Mouse (Mus musculus): ENCODE measurements around the gene Tcf20.

Tcf20 gene

DNA sequence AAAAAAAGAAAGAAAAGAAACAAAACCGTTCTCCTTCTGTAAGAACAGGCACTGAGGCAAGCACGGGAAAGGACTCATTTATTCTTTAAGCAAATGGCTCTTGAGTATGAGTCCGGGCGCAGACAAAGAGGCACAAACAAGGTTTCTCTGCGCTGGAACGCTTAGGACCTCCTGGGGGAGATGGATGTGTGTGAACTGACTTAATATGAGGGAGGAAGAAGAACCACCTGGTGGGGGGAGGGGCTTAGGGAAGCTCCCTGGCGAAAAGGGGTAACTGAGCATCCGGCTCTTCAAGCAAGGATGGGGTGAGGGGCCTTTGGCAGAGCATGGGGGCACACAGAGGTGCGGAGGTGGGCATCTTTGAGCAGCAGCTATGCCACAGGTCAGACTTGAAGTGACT lies 5.2 kb upstream of the Tcf20 start:
- no peak for DNase-seq

DNA sequence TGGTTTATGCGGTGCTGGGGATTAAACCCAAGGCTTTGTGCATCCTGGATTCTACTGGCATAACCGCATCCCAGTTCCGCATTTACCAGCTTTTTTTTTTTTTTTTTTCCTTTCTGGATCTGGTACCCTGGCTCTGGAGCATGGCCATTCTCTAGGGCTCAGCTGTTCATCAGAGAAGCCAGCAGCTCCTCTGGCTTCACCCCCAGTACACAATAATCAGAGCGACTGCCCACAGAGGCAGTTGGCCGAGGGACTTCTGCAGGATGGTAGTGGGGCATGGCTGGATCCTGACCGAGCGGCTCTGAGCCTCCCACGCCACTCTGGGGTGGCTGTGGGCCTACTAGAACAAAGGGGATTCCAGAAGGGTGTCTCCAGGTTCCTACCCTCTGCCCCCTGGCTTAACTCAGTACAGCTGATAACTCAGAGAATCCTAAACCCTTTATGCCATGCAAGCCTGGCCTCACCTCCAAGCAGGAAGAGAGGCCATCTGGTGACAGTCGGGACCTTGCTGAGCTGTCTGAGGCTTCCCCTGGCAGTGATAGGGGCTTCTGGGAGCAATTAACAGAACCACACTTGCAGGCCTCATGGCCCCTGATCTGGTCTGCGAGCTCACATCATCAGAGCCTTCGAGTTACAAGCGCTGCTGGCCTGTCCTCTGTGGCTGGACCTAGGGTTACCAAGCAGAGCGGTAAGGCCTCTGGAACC lies 4.6 kb upstream of the Tcf20 start:
- no peak for DNase-seq

DNA sequence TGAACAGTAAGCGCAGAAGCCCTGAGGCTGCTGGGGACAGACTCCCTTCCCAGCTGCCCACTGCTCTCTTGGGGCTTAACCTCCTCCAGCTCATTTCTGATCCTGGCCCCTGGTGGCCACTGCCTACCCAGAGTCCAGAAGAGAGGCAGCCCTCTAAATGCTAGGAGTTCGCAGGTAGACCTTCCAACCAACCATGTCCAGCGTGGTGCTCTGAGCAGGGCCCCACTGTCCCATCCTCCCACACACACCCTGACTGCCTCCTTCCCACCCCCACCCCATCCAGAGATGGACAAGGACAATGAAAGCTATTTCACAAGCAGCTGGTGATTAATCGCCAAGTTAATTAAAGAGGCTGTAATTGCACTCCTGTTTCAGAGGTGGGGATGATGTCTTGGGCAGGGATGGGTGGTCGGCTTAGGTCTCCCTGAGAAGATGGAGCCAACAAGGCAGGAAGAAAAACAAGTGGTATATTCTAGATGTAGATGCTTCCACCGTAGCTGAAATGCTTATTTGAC lies 1.6 kb upstream of the Tcf20 start:
- DNase-seq: no peak

DNA sequence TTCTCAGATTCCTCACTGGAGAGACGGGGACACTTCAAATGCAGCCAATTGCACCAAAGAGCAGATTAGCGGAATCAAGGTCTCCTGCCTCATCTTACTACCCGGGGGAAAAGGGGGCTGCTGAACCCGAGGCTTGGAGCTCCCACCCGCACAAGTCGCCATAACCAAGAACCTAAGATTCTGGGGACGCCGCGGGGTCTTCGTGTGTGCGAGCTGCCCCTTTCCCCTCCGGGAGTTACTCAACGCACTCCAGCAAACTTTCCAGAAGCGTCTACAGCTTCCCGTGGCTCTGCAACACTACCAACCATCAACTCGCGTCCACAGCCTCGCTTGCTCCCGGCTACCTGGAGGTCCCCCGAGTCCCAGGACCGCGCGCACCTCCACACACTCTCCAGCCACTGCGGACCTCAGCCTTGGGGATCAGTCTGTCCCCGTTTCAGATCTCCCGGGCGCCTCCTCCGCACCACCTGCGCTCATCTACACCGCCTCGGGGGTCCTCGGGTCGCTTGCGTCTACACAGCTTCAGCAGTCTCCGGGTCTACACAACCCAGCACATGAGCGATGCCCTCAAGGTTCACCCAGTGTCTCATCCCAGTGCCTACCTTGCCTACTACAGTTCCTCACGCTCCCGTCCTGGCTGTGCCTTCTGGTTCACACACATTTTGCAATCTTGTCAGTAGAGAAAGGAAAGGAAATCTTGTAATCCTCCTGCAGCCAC lies 499 bp downstream of the Tcf20 start:
- DNase-seq: peak in 1 of 2 experiments; percentile 10

DNA sequence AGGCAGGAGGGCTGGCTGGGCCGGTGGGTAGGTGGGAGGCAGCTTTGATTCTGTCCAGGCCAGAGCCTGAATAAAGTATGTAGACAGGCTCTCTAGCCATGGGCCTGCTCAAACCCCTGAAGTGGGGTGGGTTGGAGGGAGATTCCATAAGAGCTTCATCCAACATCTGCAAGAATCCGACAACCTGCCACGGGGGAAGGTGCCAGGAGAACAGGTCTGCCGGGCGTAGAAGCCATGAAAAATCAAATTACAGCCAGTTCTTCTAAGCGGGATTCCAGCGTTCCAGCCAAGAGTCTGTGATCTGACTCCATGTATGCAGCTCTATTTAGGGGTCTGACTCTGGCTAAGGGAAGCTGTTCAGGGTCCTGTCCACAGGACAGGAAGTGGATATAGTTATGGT lies 3.1 kb downstream of the Tcf20 start:
- no peak for DNase-seq

DNA sequence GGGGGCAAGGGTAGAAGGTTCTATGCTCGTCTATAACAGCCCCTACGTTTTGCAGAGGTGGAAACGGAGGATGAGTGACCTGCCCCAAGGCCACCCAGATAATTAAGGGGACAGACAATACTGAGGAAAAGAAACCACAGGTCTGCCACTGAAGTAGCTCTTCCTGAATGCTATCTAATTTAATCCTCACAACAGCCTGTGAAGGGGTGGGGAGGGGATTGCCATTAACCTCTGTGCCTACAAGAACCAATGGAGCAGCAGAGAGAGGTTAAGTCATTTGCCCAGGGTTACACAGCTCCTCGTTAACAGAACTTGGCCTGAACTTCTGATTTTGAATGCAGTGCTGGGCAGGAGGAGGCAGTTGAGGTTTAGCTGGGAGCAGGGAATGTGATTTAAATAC lies 3.6 kb downstream of the Tcf20 start:
- DNase-seq: no peak

DNA sequence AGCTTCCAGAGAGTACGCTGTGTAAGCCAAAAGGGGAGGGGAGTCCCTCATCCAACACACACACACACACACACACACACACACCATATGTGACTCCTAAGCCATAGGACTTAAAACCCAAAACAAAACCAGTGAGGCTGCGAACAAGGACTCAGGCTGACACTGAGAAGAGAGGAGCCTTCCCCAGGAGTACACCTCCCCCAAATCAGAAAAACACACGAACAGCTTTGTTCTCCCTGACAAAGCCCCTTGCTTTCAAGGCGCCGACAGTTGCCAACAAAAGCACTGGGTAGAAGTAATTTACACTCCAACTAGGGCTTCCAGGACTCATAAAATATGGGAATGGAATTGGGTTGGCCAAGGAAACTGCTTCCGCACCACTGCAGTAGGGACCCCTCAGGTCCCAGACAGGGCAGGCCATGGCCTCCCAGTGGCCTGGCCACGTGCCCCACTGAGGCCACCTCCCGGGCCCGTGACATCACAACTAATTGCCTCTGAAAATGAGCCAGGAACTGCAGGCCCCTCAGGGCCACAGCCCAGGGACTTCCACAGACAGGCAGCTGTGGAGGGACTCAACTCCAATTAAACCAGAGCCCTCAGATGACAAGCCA lies 4.2 kb downstream of the Tcf20 start:
- DNase-seq: peak; percentile 25 to 26

DNA sequence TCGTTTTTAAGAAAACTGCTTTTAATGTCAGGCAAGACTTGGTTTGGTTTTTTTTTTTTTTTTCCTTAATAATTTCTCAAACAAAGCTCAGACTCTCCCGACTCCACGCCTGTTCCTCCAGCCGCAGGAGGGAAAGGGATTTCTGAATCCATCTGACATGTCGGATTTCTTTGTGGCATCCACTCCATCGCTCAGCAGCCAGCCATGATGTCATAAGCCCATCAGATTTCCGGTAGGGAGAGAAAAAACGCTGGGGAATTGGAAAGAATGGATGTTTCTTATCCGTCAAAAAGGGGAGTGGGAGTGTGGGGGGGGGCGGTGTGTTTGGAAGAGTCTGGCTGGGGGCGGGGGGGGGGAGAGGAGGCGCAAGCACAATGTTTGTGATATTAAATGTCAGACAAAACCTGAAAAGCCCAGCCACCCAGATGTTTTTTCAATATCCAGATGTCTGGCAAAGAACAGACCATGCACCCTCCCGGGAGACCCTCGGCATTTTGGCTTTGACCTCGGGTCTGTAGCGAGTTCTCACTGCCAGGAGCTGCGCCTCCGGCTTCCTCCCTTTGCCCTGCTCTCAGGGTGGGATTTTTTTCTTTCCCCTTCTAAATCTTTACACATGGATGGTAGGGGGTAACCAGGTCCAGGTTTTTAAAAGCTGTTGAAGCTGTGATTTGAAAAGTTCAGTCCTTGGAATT lies 4.8 kb downstream of the Tcf20 start:
- DNase-seq: no peak

DNA sequence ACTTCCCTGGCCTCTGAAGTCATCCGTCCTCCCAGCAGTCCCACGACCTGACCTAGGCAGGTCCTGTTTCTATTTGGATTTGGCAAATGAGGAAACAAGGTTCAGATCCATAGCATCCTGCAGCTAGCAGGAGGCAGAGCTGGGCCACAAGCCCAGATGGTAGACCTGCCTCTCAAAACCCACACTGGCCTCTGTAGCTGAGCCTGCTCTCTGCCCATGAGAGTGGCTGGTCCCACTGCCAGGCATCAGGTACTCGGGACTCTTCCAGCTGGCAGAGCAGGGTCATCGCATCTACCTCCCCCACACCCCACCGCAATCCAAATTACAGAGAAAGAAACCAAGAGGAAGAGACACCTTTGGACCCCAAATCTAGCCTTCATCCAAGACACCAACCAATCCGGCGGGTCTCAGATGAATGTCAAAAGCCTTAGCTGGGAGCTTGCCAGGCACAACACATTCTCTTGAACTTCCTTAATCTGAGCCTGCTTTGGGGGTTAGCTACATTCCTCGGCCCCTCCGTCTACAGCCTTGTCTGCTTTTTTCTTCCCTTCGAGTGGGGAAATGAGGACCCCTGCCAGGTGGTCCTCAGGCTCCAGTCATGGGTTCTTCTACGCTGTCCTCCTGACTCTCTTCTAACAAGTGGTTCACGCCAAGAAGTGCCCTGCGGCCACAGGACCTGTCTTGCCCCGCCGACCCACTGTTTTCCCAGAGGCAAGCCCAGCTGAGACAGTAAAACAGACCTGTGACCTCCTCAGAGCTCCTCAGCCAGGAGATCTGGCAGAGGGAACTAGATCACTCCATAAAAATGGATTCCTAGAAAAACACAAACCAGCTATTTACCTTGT lies 5.8 kb downstream of the Tcf20 start:
- no peak for DNase-seq

DNA sequence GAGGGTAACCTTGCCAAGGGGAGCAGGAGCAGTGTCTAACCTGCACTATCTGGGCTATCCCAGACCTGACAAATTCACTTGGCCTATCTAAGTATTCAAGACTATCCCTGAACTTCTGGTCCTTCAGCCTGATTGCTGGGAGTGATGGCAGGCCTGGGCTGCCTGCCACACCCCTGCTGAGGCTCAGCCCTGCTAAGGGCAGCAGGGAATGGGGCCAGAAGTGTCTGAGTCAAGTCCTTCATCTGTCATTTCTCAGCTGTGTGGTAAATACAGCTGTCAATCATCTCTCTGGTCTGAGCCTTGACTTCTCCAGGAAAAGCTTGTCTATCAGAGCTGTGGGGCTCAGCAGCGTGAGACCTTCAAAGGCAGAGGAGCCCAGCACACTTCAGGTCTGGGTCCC lies 8.1 kb downstream of the Tcf20 start:
- DNase-seq: no peak

DNA sequence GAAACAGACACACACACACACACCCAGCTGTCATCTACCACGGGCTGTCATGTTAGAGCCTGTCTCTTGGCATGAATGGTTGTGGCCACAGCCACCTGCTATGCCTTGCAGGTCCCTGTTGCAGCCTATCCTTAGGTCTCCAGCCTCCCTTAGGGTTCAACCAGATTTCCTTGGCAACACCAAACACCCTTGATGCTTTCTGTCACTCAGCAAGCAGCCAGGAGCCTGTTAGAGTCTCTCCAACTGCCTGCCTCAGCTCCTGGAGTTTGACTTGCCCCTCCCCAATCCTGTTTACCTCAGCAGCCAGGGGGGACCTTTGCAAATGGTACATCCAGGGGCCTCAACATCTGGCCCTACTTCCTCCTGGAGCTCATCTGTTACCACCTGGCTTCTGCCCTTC lies 13.2 kb downstream of the Tcf20 start:
- no peak for DNase-seq

DNA sequence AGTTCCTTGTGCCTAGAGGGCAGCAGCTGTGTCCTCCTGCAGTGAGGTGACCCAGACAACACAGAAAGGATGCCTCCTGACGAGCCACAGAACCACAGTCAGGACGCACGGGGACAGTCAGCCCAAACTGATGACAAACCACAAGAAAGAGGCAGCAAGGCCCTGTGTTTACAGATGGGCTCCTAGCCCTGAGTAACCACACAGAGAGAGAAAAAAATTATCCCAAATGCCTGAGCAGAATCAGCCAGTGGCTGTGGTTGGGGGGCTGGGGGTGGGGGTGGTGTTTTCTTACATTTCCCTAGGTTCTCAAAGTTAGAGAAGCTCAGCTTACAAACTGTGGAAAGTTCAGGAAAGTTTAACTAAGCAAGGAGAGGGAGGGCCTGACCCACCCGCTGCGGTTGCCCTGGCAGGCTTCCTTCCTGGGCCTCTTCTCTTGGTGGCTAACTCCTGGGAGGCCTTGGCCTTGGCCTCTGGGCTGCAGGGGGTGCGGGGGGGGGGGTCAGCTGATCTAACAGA lies 18.4 kb downstream of the Tcf20 start:
- no peak for DNase-seq

DNA sequence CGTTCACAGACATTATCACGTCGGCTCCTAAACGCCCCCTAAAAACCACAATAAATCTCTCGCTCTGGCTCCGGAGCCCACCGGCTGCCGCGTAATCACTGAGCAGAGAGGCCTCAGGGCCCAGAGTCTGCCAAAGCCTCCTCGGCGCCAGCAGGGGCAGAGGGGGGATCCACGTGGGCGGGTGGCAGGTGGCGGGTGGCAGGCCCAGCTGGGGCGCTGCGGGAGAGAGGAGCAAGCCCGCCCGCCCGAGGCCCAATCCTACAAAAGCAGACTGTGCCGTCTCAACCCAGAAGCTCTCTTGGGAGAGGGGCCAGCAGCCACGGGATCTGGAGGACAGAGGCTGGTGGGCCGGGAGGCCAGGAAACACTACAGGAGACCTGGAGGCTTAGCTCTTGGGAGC lies 19.2 kb downstream of the Tcf20 start:
- no peak for DNase-seq

DNA sequence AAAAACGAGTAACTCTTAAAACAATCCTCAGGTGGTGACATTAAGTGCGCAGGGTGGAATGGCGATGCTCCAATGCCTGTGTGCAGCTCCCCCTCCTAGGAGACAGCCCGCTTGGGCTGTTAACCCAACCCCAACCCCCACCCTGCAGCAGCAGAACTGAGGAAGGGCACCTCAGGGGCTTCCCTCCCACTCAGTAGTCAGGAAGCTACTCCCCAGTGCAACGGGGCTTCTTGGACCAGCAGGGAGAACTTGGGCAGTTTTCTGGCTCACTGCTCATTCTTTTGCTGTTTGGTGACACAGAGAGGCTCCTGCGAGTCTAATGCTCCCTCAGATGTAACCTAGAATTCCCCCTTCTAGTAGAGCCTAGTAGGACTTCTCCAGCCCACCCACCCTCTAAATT lies 19.7 kb downstream of the Tcf20 start:
- DNase-seq: no peak

DNA sequence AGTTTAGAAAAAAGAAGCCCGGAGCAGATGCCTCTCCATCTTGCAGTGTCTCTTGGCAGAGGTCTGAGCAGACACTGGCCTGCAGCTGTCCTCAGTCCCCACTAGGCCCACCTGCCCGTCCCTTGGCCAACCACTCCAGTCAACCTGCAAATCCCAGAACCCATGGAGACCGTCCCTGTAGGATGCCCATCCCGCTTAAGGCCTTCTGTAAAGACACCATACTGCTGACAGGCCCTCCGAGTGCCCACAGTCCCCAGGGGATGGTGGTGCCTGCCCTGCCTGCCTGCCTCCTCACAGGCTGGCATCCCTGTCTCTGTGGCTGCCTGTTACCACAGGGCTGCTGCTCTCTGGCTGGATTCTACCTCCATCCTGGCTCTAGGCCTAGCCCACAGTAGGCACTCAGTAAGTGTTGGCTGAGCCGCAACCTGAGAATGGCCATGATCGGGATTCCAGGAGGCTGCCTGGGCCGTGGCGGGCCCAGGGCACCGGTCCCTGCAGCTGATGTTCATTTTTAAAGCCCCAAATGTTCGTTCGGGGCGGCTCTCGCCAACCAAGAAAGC lies 23.3 kb downstream of the Tcf20 start:
- no peak for DNase-seq

DNA sequence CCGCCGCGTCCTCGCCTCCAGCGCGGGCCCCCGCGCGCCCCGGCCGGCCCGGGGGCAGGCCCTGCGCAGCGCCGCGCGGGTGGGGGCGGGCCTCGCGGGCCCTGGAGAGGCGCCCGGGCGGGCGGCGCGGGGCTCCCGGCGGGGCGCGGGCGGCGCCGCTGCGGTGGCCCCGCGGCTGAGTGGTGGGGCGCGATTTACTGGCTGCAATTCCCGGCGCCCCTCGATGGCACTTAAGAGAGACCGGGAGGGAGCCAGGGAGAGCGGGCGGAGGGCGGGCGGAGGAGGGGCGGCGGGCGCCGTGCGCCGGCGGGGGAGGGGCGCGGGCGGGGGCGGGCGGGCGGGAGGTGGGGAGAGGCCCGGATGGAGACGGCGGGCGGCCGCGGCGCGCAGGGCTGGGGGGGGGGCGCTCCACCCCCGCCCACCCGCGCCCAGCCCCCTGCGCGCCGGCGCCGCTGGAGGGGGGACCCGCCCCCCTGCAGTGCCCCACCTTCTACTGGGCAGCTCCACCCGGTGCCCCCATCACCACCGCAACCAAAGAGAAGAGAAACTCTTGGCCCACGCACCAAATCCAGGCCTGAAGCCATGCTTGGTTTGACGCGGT lies 24.0 kb downstream of the Tcf20 start:
- peak in 1 of 2 experiments; percentile 27 for DNase-seq

DNA sequence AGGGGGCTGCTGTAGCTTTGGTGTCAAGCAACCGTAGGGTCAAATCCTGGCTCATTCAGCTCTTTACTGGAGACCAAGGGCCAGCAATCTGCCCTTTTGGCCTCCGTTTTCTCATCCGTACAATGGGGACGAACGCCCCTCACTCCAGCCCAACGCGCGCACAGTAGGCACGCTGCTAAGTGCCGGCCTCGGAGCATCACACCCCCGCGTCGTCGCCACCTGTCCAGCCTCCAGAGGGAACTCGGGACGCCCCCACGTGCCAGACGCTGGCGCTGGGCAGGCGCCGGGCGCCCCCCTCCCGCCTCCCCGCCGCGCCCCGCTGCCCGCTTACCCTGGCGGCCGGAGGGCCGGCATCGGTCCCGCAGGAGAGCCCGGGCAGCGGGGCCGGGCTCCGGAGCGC lies 24.6 kb downstream of the Tcf20 start:
- no peak for DNase-seq

DNA sequence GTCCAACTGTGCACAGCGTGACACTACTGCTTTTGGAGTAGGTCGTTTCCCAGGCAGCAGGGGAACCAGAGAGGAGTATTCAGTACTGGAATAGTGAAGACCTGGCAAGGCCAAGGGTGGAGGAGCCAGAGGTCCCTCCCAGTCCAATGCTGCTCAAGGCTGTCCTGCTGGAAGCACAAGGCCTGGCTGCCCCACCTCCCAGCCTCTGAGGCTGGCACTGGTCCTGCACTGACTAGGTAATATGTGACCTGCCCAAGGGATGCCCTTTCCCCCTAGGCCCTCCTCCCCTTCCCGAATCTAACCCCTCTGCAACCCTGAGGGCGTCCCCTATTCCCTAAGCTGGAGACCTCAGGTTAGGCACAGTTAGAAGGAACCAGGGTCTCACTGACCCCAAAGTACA lies 25.1 kb downstream of the Tcf20 start:
- peak; percentile 54 to 69 for DNase-seq

DNA sequence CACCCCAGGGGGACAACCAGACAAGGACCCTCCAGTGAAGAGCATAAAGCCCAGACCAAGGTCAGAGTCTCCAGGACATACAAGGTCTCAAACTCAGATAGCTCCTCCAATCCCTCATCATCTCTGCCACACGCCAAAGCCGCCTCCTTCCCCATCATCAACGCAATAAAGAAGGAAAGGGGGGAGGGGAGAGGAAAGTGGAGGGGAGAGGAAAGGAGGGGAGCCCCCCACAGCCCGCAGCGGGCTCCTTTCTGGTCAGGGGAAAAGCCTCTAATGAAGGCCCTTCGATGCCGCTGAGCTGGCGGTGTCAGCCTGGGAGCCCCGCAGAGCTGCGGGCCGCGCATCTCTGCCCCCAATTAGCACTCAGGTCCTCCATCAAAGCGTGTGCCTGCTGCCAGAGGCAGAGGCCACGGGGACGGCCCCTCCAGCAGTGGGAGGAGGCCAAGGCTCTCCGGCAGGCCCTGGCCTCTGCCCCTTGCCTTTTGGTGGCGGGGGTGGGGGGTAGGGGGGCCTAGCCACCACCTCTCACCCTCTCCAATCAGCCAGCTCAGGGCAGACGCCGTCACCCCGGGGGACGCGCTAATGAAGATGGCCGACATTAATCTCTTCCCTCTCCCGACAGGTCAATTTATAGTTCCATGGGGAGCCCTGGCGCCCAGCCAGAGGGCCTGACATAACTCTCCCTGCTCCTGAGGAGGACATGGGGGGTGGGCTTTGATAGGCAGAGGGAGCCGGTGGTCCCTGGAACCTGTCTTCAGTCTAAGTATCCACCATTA lies 26.7 kb downstream of the Tcf20 start:
- DNase-seq: peak in 1 of 2 experiments; percentile 13

DNA sequence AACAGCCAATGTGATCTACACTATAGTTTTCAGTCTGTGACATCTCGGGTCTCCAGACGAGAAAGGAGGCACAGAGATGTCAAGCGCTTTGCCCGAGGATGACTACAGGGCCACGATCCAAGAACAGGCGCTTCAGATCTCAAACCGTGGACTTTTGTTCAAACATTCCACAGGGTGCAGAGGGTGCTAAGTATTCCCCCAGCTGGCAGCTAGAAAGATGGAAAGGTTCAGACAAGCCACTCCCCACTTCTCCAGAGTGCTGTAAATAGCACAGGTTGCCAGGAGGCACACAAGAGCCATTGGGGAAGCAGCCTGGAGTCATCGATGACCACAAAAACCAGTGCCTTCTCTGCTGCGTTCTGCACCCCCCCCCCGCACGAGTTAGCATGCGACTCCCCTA lies 28.5 kb downstream of the Tcf20 start:
- DNase-seq: peak; percentile 30 to 31
